Mouse (Mus musculus): ENCODE measurements around the gene Gm2897. TPM values are rescaled to one million over a fixed set of nuclear protein-coding genes. Genes with fewer than 3 reads are reported as not detected.
"Not testable (repeated sequence)": the region's sequence is repeated elsewhere in the genome, so short reads cannot be mapped to it uniquely, and the experiment has no call there.

The Gm2897 gene
- total RNA-seq (2021), result 1 to 10 TPM in 1 of 2 experiments, not detected in 1; 1.0 TPM

DNA sequence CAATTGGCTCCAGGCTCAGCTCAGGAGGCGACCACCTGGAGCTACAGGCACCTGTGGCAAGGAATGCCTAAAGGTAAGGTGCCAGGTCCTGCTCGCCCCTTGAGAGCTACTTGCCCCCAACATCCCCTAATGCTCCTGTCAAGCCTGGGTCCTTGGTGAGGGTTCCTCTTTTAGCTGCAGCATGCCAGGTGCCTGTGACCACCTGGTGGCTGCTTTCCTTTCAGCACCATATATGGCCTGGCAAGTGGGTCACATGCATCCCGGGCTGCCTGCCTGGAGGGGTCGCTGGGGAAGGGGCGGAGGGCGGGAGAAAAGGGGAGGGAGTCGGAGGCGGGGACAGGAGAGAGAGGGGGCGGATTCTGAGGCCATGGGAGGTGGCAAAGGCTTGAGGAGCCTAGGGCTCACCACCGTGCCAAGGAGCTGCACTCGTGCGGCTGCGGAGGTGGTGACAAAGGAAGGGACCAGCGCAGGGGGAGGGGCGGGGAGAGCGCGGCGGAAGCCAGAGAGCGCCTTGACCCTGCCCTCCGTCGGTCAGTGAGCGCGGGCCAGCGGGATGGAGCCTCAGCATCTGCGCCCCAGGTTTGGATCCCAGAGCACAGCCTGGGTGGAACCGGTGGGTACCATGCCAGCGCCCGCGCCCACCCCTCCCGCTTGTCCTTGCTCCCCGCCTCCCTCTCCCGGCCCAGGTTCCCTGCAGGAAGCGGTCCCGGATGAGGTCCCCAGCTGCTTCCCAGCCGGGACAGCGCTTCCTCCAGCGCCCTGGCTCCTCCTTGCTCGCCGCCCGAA, at the start of gene Gm2897:
TSS of gene Gm2897 (plus strand) at position 559 of the 786 bp plus-strand sequence.
- intact Hi-C loops (cut with DNase I), result not testable (repeated sequence)
- peak; percentile 6 to 7 for DNase-seq (ENCODE audit: low spot score in 2 of 2)

DNA sequence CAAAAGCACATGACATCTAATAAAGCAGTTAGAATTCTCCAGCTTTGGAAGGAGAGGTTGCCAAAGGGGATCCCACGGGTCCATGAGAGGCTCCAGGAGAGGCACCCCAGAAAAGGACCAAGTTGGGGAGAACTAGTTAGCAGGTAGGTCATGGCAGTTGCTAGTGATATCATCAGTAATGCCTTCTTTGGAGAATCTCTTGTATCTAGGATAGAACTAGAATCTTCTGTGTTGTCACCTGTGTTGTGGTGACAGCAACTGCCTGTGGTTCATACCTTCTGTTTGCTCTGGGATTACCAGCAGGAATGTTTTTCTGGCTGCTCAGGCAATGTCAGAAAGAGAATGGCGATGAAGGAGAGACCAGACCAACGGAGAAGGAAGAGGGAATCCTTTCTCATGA, 19.4 kb upstream of the Gm2897 start, which contains the start of gene Gm2888:
TSS of gene Gm2888 (plus strand) at position 301 of the 400 bp plus-strand sequence.
- DNase-seq (ENCODE audit: low spot score in 2 of 2); intact Hi-C loops (cut with DNase I): not testable (repeated sequence)

DNA sequence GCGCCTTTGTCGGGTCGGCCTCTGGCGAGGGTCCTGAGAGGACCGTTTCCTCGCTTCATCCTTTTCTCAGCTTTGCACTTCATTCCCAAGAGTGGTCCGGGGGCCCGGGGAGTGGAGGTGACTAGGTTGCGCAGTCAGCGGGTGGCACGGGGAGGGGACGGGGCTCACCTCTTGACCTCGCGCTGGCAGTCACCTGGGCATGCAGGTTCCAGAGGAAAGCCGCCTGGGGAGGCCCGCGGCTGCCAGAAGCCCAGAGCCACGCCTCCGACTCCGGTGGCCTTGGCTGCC, 372 bp downstream of the Gm2897 start:
- intact Hi-C loops (cut with DNase I), result not testable (repeated sequence)
- DNase-seq (ENCODE audit: low spot score in 2 of 2), result peak in 1 of 2 experiments; percentile 20

DNA sequence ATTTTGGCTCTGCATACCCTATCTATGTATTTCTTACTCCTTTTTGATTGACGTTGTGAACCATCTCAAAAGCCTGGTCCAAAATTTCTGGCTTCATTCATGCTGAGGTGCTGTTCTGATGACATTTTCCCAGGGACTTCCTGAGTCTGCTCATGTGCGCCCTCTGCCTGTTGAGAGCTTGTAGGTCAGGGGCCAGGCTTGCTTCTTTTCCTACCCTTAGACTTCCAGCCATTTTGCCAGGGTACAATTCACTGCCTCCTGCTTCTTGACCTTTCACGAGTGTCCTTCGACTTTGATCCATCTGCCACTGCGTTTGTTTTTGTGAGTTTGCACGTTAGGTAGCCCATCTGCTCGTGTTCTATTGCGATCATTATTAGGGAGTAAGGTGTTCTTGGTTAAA, 1.0 kb downstream of the Gm2897 start:
- DNase-seq (ENCODE audit: low spot score in 2 of 2), result peak in 1 of 2 experiments; percentile 7
- intact Hi-C loops (cut with DNase I), result not testable (repeated sequence)

DNA sequence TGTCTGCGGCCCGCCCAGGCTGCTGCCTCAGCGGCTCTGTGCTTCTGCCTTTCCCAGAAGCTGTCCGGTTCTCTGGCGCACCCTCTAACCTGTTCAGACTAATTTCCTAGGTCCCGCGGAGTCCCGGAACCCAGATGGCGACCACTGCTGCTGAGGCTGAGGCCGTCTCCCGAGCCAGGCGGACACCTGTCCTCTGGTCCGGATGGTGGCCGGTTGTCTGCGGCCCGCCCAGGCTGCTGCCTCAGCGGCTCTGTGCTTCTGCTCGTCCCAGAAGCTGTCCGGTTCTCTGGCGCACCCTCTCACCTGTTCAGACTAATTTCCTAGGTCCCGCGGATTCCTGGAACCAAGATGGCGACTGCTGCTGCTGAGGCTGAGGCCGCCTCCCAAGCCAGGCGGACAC, 67.0 kb downstream of the Gm2897 start:
- intact Hi-C loops (cut with DNase I), result not testable (repeated sequence)

More for the DNA sequence above, 67.0 kb downstream of the Gm2897 start:
- peak; percentile 6 to 18 for DNase-seq (ENCODE audit: low spot score in 2 of 2)

Other genes with a start within 250 kb of the Gm2897 start
- gene Gm2888, start 19.3 kb upstream of the Gm2897 start, total RNA-seq (2021), result not detected
- gene Gm10340, start 84.7 kb downstream of the Gm2897 start, total RNA-seq (2021), result not detected
- not detected for gene Gm5795, start 139.0 kb downstream of the Gm2897 start, total RNA-seq (2021)
- 1 to 10 TPM; 5.3 to 5.4 TPM for gene D830030K20Rik, start 159.2 kb downstream of the Gm2897 start, total RNA-seq (2021)